Mouse (Mus musculus) limb, embryonic 13.5 days (tissue): ENCODE data around the gene Schip1. TPM values are rescaled to one million over a fixed set of nuclear protein-coding genes. Genes with fewer than 3 reads are reported as not detected.

Source experiments
- ATAC-seq: fragments of 200-750 bp; cut with Nextera tagmentation; 2 replicates; pipeline ENCODE4 v1.8.0; 2017; ENCODE audit warnings: low read depth, moderate number of reproducible peaks, moderate TSS enrichment; ENCODE audit not compliant: low FRiP score
- H3K27ac ChIP-seq: fragments of 300-500 bp; sonication (generic); 2 replicates; pipeline ENCODE4 v1.5.1; 2015; ENCODE audit warnings: inconsistent platforms, mild to moderate bottlenecking, moderate library complexity
- H3K27me3 ChIP-seq: fragments of 300-500 bp; sonication (generic); 2 replicates; pipeline ENCODE4 v1.6.1; 2015; ENCODE audit warnings: mild to moderate bottlenecking, inconsistent platforms
- H3K36me3 ChIP-seq: fragments of 300-500 bp; sonication (generic); 2 replicates; pipeline ENCODE4 v1.6.1; 2015; ENCODE audit warnings: inconsistent platforms, mild to moderate bottlenecking, moderate library complexity
- H3K4me1 ChIP-seq: fragments of 300-500 bp; sonication (generic); 2 replicates; pipeline ENCODE4 v1.6.1; 2015; ENCODE audit warnings: inconsistent platforms
- H3K4me2 ChIP-seq: fragments of 300-500 bp; sonication (generic); replicated peaks from 2 replicates; pipeline ENCODE4 v1.6.1; 2015; ENCODE audit warnings: inconsistent platforms, mild to moderate bottlenecking, moderate library complexity
- H3K4me3 ChIP-seq: fragments of 300-500 bp; sonication (generic); 2 replicates; pipeline ENCODE4 v1.5.1; 2015; ENCODE audit warnings: moderate library complexity, mild to moderate bottlenecking, inconsistent platforms
- H3K9ac ChIP-seq: fragments of 300-500 bp; sonication (generic); 2 replicates; pipeline ENCODE4 v1.6.1; 2015; ENCODE audit warnings: mild to moderate bottlenecking, inconsistent platforms
- H3K9me3 ChIP-seq: fragments of 300-500 bp; sonication (generic); 2 replicates; pipeline ENCODE4 v1.6.1; 2016; ENCODE audit warnings: inconsistent platforms
- WGBS: fragments of 180-500 bp; shearing (Covaris S2); methylation state at CpG from one replicate; pipeline ENCODE4 v1.1.7; 2015; 5-methylcytosine and 5-hydroxymethylcytosine counted together
- polyA plus RNA-seq: library from polyadenylated mRNA; unstranded; fragments of >200 nt; fragmentation: Nextera tagmentation; extraction: Ambion mirVana; gene quantifications from 2 replicates; pipeline ENCODE4 v1.2.1, GENCODE M21; 2015

Gene Schip1
- polyA plus RNA-seq, 1 experiment from 2014 or later: 21.4 TPM

GRCm38 (mm10) chr3:68630261-68630660 is 565.7 kb downstream of the Schip1 start:
- H3K9ac ChIP-seq: no peak overlapping the region
- ATAC-seq: no peak
- no peak overlapping the region for H3K27ac ChIP-seq
- H3K4me1 ChIP-seq: no peaks in the 10 kb centered on the region
- no peak overlapping the region for H3K4me2 ChIP-seq
- H3K36me3 ChIP-seq: no peaks in the 10 kb centered on the region
- H3K9me3 ChIP-seq: no peaks in the 10 kb centered on the region
- no peaks in the 10 kb centered on the region for H3K27me3 ChIP-seq
- WGBS: 81% methylated on average over 4 of the region's 4 CpGs
- no peak overlapping the region for H3K4me3 ChIP-seq

DNA sequence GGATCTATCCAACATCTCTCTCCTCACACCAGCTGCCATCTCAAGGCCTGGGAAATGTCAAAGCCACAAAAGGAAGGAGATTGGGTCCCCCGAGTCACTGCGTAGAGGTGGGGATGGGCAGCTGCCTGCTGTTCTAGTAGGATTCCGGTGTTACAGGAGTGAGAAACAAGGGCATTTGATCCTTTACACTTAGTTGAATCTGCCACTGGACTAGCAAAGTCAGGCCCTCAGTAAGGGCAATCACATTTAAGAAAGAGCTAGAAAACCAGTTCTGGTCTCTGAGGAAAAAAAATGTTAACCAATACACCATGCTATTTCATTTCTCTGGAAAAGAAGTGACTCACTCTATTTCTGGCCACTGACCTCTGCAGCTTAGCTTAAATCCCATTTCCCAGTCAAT is 566.2 kb downstream of the Schip1 start:
- Histone ChIP-seq H3K4me1 (no peaks in the 10 kb centered on the region), H3K9ac (no peak overlapping the region), H3K9me3 (no peaks in the 10 kb centered on the region), H3K4me3 (no peak overlapping the region), H3K27me3 (no peaks in the 10 kb centered on the region), H3K27ac (no peak overlapping the region), H3K36me3 (no peaks in the 10 kb centered on the region), H3K4me2 (no peak overlapping the region)
- no peak for ATAC-seq
- WGBS: 51% methylated on average over 3 of the region's 3 CpGs

DNA sequence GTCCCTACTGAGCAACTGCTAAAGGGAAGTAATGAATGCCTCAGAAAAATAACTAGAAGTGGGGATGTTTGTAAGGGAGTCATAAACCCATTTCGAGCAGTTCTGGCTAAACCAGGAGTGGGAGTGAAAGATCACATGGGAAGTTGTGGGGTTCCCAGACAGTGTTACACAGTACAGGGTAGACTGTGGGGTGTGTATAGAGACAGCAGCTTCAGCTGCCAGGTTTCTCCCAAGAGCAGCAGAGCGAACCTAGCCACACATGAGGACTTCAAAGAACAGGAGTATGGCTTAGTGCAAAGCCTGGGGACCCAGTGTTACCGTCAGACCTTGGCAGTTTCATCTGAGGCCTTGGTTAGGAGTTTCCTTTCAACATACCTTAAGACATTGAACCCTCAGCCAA is 568.1 kb downstream of the Schip1 start:
- WGBS: 79% methylated on average over 3 of the region's 3 CpGs
- Histone ChIP-seq H3K4me2 (no peak overlapping the region), H3K9me3 (no peaks in the 10 kb centered on the region), H3K9ac (no peak overlapping the region), H3K27ac (no peak overlapping the region), H3K36me3 (no peaks in the 10 kb centered on the region), H3K4me1 (no peaks in the 10 kb centered on the region), H3K4me3 (no peak overlapping the region), H3K27me3 (no peaks in the 10 kb centered on the region)
- ATAC-seq: no peak

- Histone ChIP-seq H3K27ac (no peak overlapping the region), H3K4me1 (0 out of 2 replicates have a peak, but pooled peaks cover 3% of the 10 kb centered on the region), H3K9me3 (no peaks in the 10 kb centered on the region), H3K36me3 (no peaks in the 10 kb centered on the region), H3K27me3 (no peaks in the 10 kb centered on the region), H3K4me2 (no peak overlapping the region), H3K9ac (no peak overlapping the region), H3K4me3 (no peak overlapping the region)
- WGBS: 93% methylated on average over 4 of the region's 4 CpGs
- no peak for ATAC-seq
These were observed 569.0 kb downstream of the Schip1 start for GRCm38 (mm10) chr3:68633577-68633976.

GRCm38 (mm10) chr3:68637960-68638359 is 573.4 kb downstream of the Schip1 start:
- Histone ChIP-seq H3K4me1 (0 out of 2 replicates have a peak, but pooled peaks cover 3% of the 10 kb centered on the region), H3K4me3 (no peak overlapping the region)
- 37% methylated on average over 7 of the region's 7 CpGs for WGBS

DNA sequence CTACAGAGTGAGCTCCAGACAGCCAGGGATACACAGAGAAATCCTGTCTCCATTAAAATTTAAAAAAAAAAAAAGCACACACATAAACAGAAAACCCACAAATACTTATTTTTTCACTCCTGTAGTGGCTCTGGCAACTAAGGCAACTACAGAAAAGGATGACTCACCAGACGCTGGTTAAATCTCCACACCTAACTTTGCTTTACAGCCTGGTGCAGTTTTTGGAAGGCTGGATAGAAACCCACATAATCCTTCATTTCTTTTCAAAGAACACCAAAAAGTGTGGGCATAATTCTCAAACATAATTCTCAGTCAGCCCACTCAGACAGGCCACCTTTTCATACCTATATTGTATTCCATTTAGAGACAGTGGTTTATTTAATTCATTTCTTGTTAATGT is 574.1 kb downstream of the Schip1 start:
- H3K27me3 ChIP-seq: no peaks in the 10 kb centered on the region
- no peaks in the 10 kb centered on the region for H3K9me3 ChIP-seq
- no peaks in the 10 kb centered on the region for H3K36me3 ChIP-seq
- WGBS: 87% methylated on average over 1 of the region's 1 CpGs
- no peak for ATAC-seq
- no peak overlapping the region for H3K27ac ChIP-seq
- no peak overlapping the region for H3K4me3 ChIP-seq
- H3K4me2 ChIP-seq: no peak overlapping the region
- H3K4me1 ChIP-seq: 0 out of 2 replicates have a peak, but pooled peaks cover 3% of the 10 kb centered on the region
- H3K9ac ChIP-seq: no peak overlapping the region

More at GRCm38 (mm10) chr3:68637960-68638359, 573.4 kb downstream of the Schip1 start:
- Histone ChIP-seq H3K27ac (no peak overlapping the region), H3K36me3 (no peaks in the 10 kb centered on the region), H3K4me2 (no peak overlapping the region), H3K27me3 (no peaks in the 10 kb centered on the region), H3K9me3 (no peaks in the 10 kb centered on the region), H3K9ac (no peak overlapping the region)
- no peak for ATAC-seq

- no peak for ATAC-seq
- WGBS: 83% methylated on average over 7 of the region's 7 CpGs
These were observed 578.3 kb downstream of the Schip1 start for GRCm38 (mm10) chr3:68642935-68643334.

DNA sequence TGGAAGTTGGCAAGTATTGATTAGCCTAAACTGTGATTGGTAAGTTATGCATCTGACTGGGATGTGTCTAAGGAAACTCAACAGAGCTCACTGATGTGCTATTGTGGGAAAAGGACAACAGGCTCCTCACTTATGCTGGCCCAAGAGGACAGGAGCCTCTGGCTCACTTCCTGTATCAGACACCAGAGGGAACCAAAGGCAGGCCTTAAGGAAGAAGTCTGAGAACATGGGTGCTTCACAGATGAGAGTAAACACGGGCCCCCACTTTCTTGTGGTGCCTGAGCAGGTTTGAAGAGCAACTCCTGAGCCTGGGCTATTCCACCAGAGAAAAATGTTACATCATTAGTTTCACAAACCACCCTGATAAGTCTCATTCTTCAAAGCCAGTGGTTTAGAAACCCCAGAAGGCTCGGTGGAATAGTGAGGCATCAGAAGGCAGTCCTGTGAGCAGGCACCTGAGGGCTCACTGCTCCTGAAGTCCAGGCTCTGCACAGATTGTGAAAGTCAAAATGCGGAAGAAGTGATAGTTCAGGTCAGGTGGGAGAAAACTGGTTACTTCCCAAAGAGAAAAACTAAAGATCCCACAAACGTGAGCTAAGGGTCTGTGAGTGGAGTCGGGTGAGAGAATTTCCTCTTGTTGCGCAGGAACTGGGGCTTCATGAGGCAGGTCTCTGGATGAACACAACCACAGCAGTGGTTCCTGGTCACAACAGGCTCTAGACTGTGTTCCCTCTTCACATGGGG is 582.0 kb downstream of the Schip1 start:
- Histone ChIP-seq H3K27ac (no peak overlapping the region), H3K4me2 (no peak overlapping the region), H3K9ac (no peak overlapping the region), H3K4me3 (no peak overlapping the region), H3K27me3 (no peaks in the 10 kb centered on the region), H3K4me1 (no peaks in the 10 kb centered on the region), H3K9me3 (no peaks in the 10 kb centered on the region), H3K36me3 (no peaks in the 10 kb centered on the region)
- 83% methylated on average over 6 of the region's 6 CpGs for WGBS
- no peak for ATAC-seq

More at GRCm38 (mm10) chr3:68642935-68643334, 578.3 kb downstream of the Schip1 start:
- no peak overlapping the region for H3K4me3 ChIP-seq
- H3K27me3 ChIP-seq: no peaks in the 10 kb centered on the region
- no peak overlapping the region for H3K9ac ChIP-seq
- 0 out of 2 replicates have a peak, but pooled peaks cover 2% of the 10 kb centered on the region for H3K4me1 ChIP-seq
- H3K4me2 ChIP-seq: no peak overlapping the region
- H3K9me3 ChIP-seq: no peaks in the 10 kb centered on the region
- no peak overlapping the region for H3K27ac ChIP-seq
- H3K36me3 ChIP-seq: no peaks in the 10 kb centered on the region

GRCm38 (mm10) chr3:68647282-68647681 is 582.7 kb downstream of the Schip1 start:
- Histone ChIP-seq H3K27me3 (no peaks in the 10 kb centered on the region), H3K36me3 (no peaks in the 10 kb centered on the region), H3K4me1 (0 out of 2 replicates have a peak, but pooled peaks cover under 1% of the 10 kb centered on the region), H3K9ac (no peak overlapping the region), H3K27ac (no peak overlapping the region), H3K4me2 (no peak overlapping the region), H3K9me3 (no peaks in the 10 kb centered on the region), H3K4me3 (no peak overlapping the region)
- ATAC-seq: no peak
- 90% methylated on average over 3 of the region's 3 CpGs for WGBS

GRCm38 (mm10) chr3:68650251-68650650 is 585.6 kb downstream of the Schip1 start:
- WGBS: 89% methylated on average over 3 of the region's 3 CpGs
- H3K9me3 ChIP-seq: no peaks in the 10 kb centered on the region
- no peak overlapping the region for H3K27ac ChIP-seq
- H3K9ac ChIP-seq: no peak overlapping the region
- H3K36me3 ChIP-seq: no peaks in the 10 kb centered on the region
- H3K4me2 ChIP-seq: no peak overlapping the region
- no peaks in the 10 kb centered on the region for H3K27me3 ChIP-seq
- no peak for ATAC-seq
- H3K4me3 ChIP-seq: no peak overlapping the region
- H3K4me1 ChIP-seq: peaks cover 7% of the 10 kb centered on the region; the same call in 1 of the 2 replicates

- Histone ChIP-seq H3K27me3 (no peaks in the 10 kb centered on the region), H3K4me1 (peaks cover 7% of the 10 kb centered on the region; the same call in 1 of the 2 replicates), H3K4me2 (no peak overlapping the region), H3K9ac (no peak overlapping the region), H3K27ac (no peak overlapping the region), H3K4me3 (no peak overlapping the region), H3K36me3 (no peaks in the 10 kb centered on the region), H3K9me3 (no peaks in the 10 kb centered on the region)
- WGBS: 83% methylated on average over 4 of the region's 4 CpGs
- no peak for ATAC-seq
These were observed 592.2 kb downstream of the Schip1 start for GRCm38 (mm10) chr3:68656607-68657352.

GRCm38 (mm10) chr3:68657589-68658245 is 593.1 kb downstream of the Schip1 start:
- no peaks in the 10 kb centered on the region for H3K36me3 ChIP-seq
- H3K4me3 ChIP-seq: no peak overlapping the region
- no peaks in the 10 kb centered on the region for H3K9me3 ChIP-seq
- peaks cover 4% of the 10 kb centered on the region; the same call in 1 of the 2 replicates for H3K4me1 ChIP-seq
- no peak overlapping the region for H3K4me2 ChIP-seq
- ATAC-seq: no peak
- no peak overlapping the region for H3K9ac ChIP-seq
- no peak overlapping the region for H3K27ac ChIP-seq
- WGBS: 29% methylated on average over 9 of the region's 9 CpGs
- H3K27me3 ChIP-seq: 0 out of 2 replicates have a peak, but pooled peaks cover 3% of the 10 kb centered on the region
